Mouse (Mus musculus): ENCODE results near the gene Pafah1b3.

- TF ChIP-seq CTCF (IDR thresholded peaks at IDR 0.05; ENCODE audit: extremely low read depth, insufficient read length, insufficient replicate concordance, low read depth, low read length) (no peak), POLR2A (IDR thresholded peaks at IDR 0.05; ENCODE audit: low read depth, low read length) (no peak)
Measured at GRCm38 (mm10) chr7:25263968-25264870, 33.6 kb downstream of the Pafah1b3 start.

All from small intestine, adult 2 months (tissue).